Mouse (Mus musculus) C2C12 (cell line): ENCODE data around the gene Nr4a2. TPM values are rescaled to one million over a fixed set of nuclear protein-coding genes. Genes with fewer than 3 reads are reported as not detected.

ENCODE experiments used
- H3K27me3 ChIP-seq: one replicate; pipeline ENCODE4 v1.6.1; 2011; ENCODE audit not compliant: control insufficient read depth, insufficient read depth, insufficient read length
- H3K36me3 ChIP-seq: one replicate; pipeline ENCODE4 v1.6.1; 2011; ENCODE audit not compliant: control insufficient read depth, insufficient read depth
- H3K4me3 ChIP-seq: one replicate; pipeline ENCODE4 v1.5.1; 2011; ENCODE audit warnings: mild to moderate bottlenecking, control low read depth; ENCODE audit not compliant: poor library complexity, insufficient read depth, severe bottlenecking
- H3K79me2 ChIP-seq: one replicate; pipeline ENCODE4 v1.6.1; 2011; ENCODE audit not compliant: control insufficient read depth, insufficient read depth
- H3K79me3 ChIP-seq: one replicate; pipeline ENCODE4 v1.6.1; 2011; ENCODE audit warnings: low read depth, control low read depth
- H3ac ChIP-seq: one replicate; pipeline ENCODE3; 2011; ENCODE audit warnings: low read depth; ENCODE audit not compliant: control insufficient read depth, insufficient read length
- CEBPB ChIP-seq: IDR thresholded peaks from one replicate; pipeline ENCODE4 v1.6.1; 2011; ENCODE audit warnings: low read depth, mild to moderate bottlenecking, control low read depth, moderate library complexity
- CTCF ChIP-seq: IDR thresholded peaks from one replicate; pipeline ENCODE4 v1.5.1; 2011; ENCODE audit not compliant: control insufficient read depth, insufficient read depth, insufficient read length
- FOSL1 ChIP-seq: IDR thresholded peaks from one replicate; pipeline ENCODE4 v1.8.0; 2011; ENCODE audit warnings: mild to moderate bottlenecking, low read length; ENCODE audit not compliant: poor library complexity, insufficient read depth, severe bottlenecking
- MAX ChIP-seq: IDR thresholded peaks from one replicate; pipeline ENCODE4 v1.6.1; 2011; ENCODE audit warnings: mild to moderate bottlenecking, control low read depth
- MYOD1 ChIP-seq: IDR thresholded peaks from one replicate; pipeline ENCODE4 v1.6.1; 2011; ENCODE audit warnings: low read depth; ENCODE audit not compliant: control insufficient read depth, insufficient read length
- MYOG ChIP-seq: IDR thresholded peaks from one replicate; pipeline ENCODE4 v1.6.1; 2011; ENCODE audit not compliant: control insufficient read depth, insufficient read length; ENCODE audit errors: extremely low read depth
- USF1 ChIP-seq: IDR thresholded peaks from one replicate; pipeline ENCODE4 v1.6.1; 2011; ENCODE audit warnings: low read depth, mild to moderate bottlenecking, control low read depth, moderate library complexity
- long read RNA-seq, 2 experiments: library from polyadenylated mRNA; unstranded; transcript quantifications; one replicate each; pipeline ENCODE4 v2.0.0; 2019 to 2020
- polyA plus RNA-seq: library from polyadenylated mRNA; unstranded; fragments of >200 nt; fragmentation: generic; extraction: Trizol; gene quantifications from one replicate; pipeline ENCODE4 v1.2.1, GENCODE M21; 2012; ENCODE audit warnings: missing spikeins

The Nr4a2 gene
- 8.0 TPM for polyA plus RNA-seq
- long read RNA-seq, experiment 1, partial matches to known transcripts = 4 of 14 reads
- long read RNA-seq, experiment 1, other reads (novel, unspliced or antisense) = 9 of 14 reads
- long read RNA-seq, experiment 2, transcript Nr4a2-201 (8 exons, 3,568 nt) = major isoform, 34 of 93 reads
- long read RNA-seq, experiment 2, transcript Nr4a2-203 (8 exons, 3,422 nt) = minor isoform, 8 of 93 reads
- long read RNA-seq, experiment 2, partial matches to known transcripts = 18 of 93 reads
- long read RNA-seq, experiment 2, other reads (novel, unspliced or antisense) = 31 of 93 reads

DNA sequence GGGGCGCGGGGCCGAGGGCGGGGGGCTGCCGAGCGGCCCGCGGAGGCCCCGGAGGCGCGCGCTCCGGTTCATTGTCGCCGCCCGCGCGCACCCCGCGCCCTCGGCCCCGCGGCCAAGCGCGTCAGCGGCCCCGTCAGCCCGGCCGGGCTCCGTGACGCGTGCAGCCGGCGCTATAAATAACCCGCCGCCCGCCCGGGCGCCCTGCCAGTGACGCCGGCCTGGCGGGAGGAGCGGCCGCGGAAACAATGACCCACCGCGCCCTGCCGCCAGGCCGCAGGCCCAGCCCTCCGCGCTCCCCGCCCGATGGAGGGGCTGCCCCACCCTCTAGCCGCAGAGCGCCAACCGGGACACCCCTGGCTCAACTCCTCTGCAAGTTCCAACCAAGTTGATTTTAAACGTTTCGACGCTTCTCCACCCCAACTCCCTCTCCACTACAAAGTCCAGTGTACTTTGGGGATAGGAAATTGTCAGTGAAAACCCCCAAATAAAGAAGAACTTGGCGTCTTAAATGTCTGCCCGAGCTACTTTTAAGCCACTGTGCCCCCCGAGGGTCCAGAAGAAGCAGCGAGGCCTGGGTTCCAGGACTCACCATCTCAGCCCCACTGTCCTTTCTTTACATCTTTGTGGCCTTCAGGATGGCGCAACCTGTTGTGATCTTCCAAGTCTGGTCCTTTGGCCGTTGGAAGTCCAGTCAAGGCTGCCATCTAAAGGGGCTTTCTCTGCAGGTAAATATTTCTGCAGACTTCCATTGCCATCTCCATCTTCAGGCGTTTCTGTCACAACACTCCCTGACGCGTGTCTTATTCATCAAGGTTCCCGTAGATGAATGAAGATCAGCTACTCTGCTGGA is at the start of gene Nr4a2:
Gene Nr4a2 (minus strand): TSS at position 13 of the 850 bp plus-strand sequence.
- Histone ChIP-seq H3K79me3 (peaks cover 39% of the 10 kb centered on the region), H3ac (peak within 1 kb of the TSS; percentile 98), H3K27me3 (no peaks in the 10 kb centered on the region), H3K4me3 (peak within 1 kb of the TSS; percentile 90), H3K36me3 (peaks cover 8% of the 10 kb centered on the region), H3K79me2 (peaks cover 45% of the 10 kb centered on the region)
- TF ChIP-seq MAX (peak; percentile 56), CEBPB (peak; percentile 39), USF1 (no peak)

DNA sequence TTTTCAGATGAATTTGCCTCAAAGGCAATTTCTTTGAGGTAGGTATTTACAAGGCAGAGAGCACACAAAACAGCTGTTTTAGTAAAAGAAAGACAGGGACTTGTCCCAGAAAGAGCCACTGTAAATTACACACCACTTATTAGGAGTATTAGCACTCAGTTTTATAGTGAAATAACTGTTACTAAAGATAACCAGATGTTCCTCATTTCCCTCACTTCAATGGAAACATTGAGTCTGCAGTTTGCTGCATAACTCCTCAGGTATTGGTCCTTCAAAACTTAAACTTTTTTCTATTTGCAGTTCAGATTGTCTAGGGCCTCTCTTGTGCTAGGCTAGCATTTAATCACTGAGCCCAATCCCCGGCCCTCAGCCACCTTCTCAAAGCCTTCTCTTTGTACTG is 41.6 kb upstream of the Nr4a2 start:
- no peaks in the 10 kb centered on the region for H3K27me3 ChIP-seq
- no peaks in the 10 kb centered on the region for H3K79me3 ChIP-seq
- no peak for TF ChIP-seq CEBPB
- no peak for TF ChIP-seq USF1
- TF ChIP-seq CTCF = no peak
- TF ChIP-seq MAX = no peak
- TF ChIP-seq FOSL1 = no peak
- no peak overlapping the region for H3ac ChIP-seq
- no peaks in the 10 kb centered on the region for H3K36me3 ChIP-seq
- H3K79me2 ChIP-seq = no peaks in the 10 kb centered on the region
- no peak overlapping the region for H3K4me3 ChIP-seq

DNA sequence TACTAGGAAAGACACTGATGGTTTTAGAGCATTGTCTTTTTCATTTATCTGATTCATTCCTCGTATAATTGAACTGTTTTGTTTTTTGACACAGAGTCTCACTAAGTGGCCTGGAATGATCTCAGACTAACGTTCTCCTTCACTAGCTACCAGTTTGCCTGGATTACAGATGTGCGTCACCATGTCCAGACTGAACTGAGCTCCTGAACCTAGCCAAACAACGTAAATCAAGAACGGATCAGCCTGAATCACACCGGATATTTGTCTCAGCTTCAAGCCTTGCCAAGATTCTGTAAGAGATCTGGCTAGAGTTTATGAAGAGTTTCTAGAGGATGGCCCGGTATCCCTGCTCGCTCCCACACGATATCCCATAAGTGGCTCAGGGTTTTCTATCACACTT is 33.0 kb upstream of the Nr4a2 start:
- Histone ChIP-seq H3K4me3 (no peak overlapping the region), H3K36me3 (no peaks in the 10 kb centered on the region), H3K79me3 (no peaks in the 10 kb centered on the region), H3K79me2 (no peaks in the 10 kb centered on the region), H3K27me3 (no peaks in the 10 kb centered on the region), H3ac (no peak overlapping the region)
- TF ChIP-seq FOSL1 = peak; percentile 17
- no peak for TF ChIP-seq CEBPB
- no peak for TF ChIP-seq CTCF
- peak; percentile 15 for TF ChIP-seq MAX
- TF ChIP-seq MYOG = no peak
- TF ChIP-seq MYOD1 = no peak
- TF ChIP-seq USF1 = no peak

DNA sequence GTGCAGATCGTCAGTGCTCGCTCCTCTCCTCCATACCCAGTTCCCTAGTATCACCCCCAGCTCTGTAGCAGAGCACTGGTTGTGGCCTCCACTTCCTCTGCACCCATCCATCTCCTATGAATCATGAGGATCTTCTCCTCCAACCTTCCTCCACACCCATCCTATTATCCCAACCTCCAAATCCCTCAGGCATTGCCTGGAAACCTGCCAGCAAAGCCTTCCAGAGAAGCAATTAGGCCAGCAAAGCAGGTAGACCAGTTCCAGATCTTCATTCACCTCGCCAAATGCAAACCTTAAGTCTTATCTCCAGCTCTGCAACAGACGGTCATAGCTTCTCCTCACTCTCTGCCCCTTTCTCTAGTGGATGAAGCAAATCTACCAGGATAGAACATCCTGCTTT is 26.0 kb upstream of the Nr4a2 start:
- H3K79me2 ChIP-seq = no peaks in the 10 kb centered on the region
- no peak for TF ChIP-seq CTCF
- TF ChIP-seq USF1 = no peak
- TF ChIP-seq MYOG = no peak
- no peak for TF ChIP-seq MYOD1
- no peak for TF ChIP-seq MAX
- TF ChIP-seq CEBPB = no peak
- no peak for TF ChIP-seq FOSL1

DNA sequence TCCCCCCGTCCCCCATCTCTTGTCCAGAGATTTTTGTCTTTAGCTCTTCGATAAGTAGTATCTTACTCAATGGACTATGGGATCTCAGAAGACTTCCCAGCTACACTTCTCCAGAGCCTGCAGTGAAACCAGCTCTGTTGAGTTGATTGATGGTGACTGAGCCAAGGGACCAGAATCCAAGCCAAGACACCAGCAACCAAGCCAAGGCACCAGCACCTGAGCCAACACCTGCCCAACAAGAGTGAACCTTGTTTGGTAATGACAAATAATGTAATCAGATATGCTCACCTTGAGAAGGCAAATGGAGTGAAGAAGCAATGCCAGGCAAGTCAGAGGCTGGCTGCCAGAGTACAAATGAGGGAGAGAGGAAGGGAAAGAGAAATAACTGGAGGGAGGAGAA is 24.4 kb upstream of the Nr4a2 start:
- no peak overlapping the region for H3ac ChIP-seq
- H3K79me3 ChIP-seq = no peaks in the 10 kb centered on the region
- no peaks in the 10 kb centered on the region for H3K36me3 ChIP-seq
- TF ChIP-seq CTCF (no peak), USF1 (no peak), MAX (no peak), CEBPB (no peak), FOSL1 (no peak), MYOD1 (no peak), MYOG (no peak)
- H3K27me3 ChIP-seq = no peaks in the 10 kb centered on the region
- H3K4me3 ChIP-seq = no peak overlapping the region
- no peaks in the 10 kb centered on the region for H3K79me2 ChIP-seq

More for the DNA sequence above, 26.0 kb upstream of the Nr4a2 start:
- Histone ChIP-seq H3ac (no peak overlapping the region), H3K27me3 (no peaks in the 10 kb centered on the region), H3K36me3 (no peaks in the 10 kb centered on the region), H3K4me3 (no peak overlapping the region), H3K79me3 (no peaks in the 10 kb centered on the region)
